Mouse (Mus musculus) bone marrow macrophage, adult 2 months (primary cell): ENCODE measurements around the gene Kcnk5.

Source experiments
- CTCF ChIP-seq: IDR thresholded peaks from 2 replicates; pipeline ENCODE4 v1.5.1; 2012; ENCODE audit warnings: low read depth, mild to moderate bottlenecking, low read length, moderate library complexity
- POLR2A ChIP-seq: IDR thresholded peaks from 2 replicates; pipeline ENCODE4 v1.6.1; 2012; ENCODE audit warnings: mild to moderate bottlenecking, low read depth, low read length, borderline replicate concordance

DNA sequence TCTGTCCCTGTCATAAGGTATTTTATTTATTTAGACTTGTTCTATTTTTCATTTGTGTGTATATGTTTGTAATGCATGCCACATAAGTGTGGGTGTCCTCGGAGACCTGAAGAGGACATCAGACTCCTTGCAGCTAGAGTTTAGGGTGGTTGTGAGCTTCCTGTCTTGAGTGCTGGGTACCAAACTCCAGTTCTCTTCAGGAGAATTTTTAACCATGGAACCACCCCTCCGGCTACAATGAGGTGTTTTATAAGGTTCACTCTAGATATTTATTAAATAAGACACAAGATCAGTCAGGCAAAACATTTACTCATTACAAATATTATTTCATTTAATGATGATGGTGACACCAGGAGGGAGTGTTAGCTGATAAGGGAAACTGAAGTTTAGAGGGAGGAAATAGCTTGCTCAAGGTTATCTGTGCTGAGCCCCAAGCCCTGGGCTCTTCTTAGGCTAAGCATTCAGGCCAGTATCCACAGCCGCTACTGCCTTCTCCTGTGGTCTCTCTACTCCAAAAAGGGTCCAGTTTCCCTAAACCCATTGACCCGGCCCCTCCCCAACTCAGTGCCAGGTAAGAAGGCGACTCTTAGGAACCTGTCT lies 9.6 kb upstream of the Kcnk5 start:
- TF ChIP-seq CTCF, result no peak
- TF ChIP-seq POLR2A, result no peak
